Mouse (Mus musculus) retina, postnatal 7 days (tissue): Measurements from ENCODE around the gene Cdh3.

Experiments
- DNase-seq: peaks from one replicate; pipeline ENCODE4 v3.0.0-alpha.2; 2012; ENCODE audit warnings: low read depth, low spot score

The Cdh3 gene

DNA sequence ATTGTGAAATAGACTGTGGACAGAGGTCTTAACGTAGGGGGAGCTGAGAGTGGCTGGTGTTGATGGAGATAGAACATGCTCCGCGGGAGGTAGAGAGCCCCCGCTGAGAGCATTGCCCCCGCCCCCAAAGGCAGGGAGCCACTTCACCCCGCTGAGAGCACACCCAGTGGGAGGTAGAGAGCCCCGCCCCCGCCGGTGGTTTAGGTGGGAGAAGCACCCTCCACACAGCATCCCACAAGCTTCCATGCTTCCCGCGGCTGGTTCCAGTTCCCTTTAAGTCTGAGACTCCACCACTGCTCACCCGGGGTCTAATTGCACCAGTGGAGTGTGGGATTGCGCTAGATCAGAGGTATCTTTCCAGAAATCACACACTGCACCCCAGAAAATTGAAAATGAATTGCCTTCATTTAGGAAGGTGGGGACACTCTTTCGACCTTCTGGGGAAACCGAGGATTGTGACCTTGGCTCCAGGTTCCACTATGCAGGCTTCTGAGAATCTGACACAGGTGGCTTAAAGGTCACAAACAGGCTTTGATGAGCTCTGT, 96.0 kb downstream of the Cdh3 start:
- DNase-seq, result no peak
